Mouse (Mus musculus): ENCODE results near the gene Cox6a1. TPM values are rescaled to one million over a fixed set of nuclear protein-coding genes. Genes with fewer than 3 reads are reported as not detected.
"Not testable (repeated sequence)": the region's sequence is repeated elsewhere in the genome, so short reads cannot be mapped to it uniquely, and the experiment has no call there.

Cox6a1 gene
- polyA plus RNA-seq, 1 experiment = 2,023 TPM

DNA sequence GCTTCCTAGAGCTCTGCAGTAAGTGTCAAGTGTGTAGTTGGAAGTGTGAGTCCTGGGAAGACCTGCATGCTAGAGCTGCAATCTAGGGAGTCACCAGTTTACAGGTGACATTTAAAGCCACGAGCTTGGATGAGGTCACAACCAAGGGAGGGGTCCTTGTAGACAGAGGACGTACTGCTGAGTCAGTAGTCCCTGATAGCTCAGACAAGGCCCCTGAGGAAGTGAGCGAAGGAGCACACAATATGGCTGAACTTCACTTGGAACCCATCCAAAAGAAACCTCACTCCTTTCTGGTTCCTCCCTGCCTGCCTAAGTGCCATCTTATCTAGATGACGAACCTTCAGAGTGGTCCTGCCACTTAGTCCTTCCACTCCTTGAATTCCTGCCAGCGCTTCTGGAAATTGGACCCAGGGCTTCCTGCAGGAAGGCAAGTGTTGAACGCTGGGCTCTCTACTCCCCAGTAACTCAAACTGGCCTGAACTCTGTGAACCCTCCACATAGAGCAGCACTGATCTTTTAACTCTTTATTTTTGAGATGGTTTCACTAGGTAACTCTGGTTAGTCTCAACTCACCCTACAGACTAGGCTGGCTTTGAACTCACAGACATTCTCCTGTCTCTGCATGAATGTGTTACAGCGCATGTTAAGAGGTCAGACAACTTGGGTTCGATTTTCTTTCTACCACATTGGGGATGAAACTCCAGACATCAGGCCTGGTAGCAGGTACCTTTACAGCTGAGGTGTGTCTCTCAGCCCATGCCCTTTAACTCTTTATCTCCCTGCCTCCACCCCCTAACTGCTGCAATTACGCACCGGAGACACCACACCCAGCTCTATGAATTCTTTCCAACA is 35.7 kb downstream of the Cox6a1 start:
- TF ChIP-seq E2F4 (IDR thresholded peaks at IDR 0.05; ENCODE audit: insufficient read depth) (no peak), MYOG (IDR thresholded peaks at IDR 0.05; ENCODE audit: control insufficient read depth in 1 of 3, insufficient read depth in 1 of 3, insufficient read length in 2 of 3, low read depth in 2 of 3) (no peak), POLR2AphosphoS2 (IDR thresholded peaks at IDR 0.05; ENCODE audit: insufficient read length, low read depth) (no peak), TCF3 (IDR thresholded peaks at IDR 0.05; ENCODE audit: insufficient read length, low read depth) (no peak), CEBPB (IDR thresholded peaks at IDR 0.05; ENCODE audit: insufficient read depth, poor library complexity, severe bottlenecking) (no peak), POLR2A (IDR thresholded peaks at IDR 0.05; ENCODE audit: insufficient read length, low read depth) (no peak), TCF12 (IDR thresholded peaks at IDR 0.05; ENCODE audit: insufficient read depth, poor library complexity, severe bottlenecking) (no peak), MAX (IDR thresholded peaks at IDR 0.05; ENCODE audit: low read depth) (no peak), SRF (IDR thresholded peaks at IDR 0.05; ENCODE audit: control insufficient read depth, insufficient read length, low read depth) (no peak), REST (IDR thresholded peaks at IDR 0.05; ENCODE audit: insufficient read depth, insufficient read length) (no peak), USF1 (IDR thresholded peaks at IDR 0.05; ENCODE audit: low read depth) (no peak), MYOD1 (IDR thresholded peaks at IDR 0.05; ENCODE audit: control insufficient read depth in 1 of 3, insufficient read length in 2 of 3, low read depth in 2 of 3) (no peak)
- peaks cover 15% of the 10 kb centered on the region for H3K27me3 ChIP-seq (ENCODE audit: control insufficient read depth, insufficient read depth, insufficient read length)
- no peaks in the 10 kb centered on the region for H3K79me2 ChIP-seq (ENCODE audit: control insufficient read depth, insufficient read depth)
- H3ac ChIP-seq (ENCODE audit: control insufficient read depth, insufficient read length) = no peak overlapping the region
- H3K4me3 ChIP-seq = no peak overlapping the region
- H3K4me2 ChIP-seq (ENCODE audit: low read depth) = no peak overlapping the region
- H3K36me3 ChIP-seq (ENCODE audit: control insufficient read depth, insufficient read depth) = no peaks in the 10 kb centered on the region

DNA sequence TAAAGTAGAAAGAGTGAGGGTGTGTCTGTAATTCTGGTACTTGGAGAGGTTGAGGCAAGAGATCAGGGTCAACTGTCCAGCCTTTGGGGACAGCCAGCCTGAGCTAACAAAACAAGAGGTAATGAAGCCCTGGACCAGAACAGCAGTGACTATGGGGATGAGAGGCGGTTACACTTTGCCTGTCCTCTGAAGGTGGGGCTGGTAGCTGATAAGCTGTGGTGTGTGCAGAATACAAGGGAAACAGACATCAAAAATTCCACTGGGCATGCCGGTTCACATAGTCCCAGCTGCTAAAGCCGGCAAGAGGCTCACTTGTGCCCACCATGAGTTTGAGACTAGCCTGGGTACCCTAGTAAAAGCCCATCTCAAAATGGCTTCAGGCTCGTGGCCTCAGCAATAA is 36.4 kb downstream of the Cox6a1 start:
- Histone ChIP-seq H3K36me3 (ENCODE audit: control insufficient read depth, insufficient read depth) (no peaks in the 10 kb centered on the region), H3K4me2 (ENCODE audit: low read depth) (no peak overlapping the region), H3K4me3 (no peak overlapping the region), H3K79me2 (ENCODE audit: control insufficient read depth, insufficient read depth) (no peaks in the 10 kb centered on the region), H3K27me3 (ENCODE audit: control insufficient read depth, insufficient read depth, insufficient read length) (peaks cover 15% of the 10 kb centered on the region), H3ac (ENCODE audit: control insufficient read depth, insufficient read length) (no peak overlapping the region)
- no peak for TF ChIP-seq CEBPB (IDR thresholded peaks at IDR 0.05; ENCODE audit: insufficient read depth, poor library complexity, severe bottlenecking)
- TF ChIP-seq USF1 (IDR thresholded peaks at IDR 0.05; ENCODE audit: low read depth) = no peak
- TF ChIP-seq POLR2A (IDR thresholded peaks at IDR 0.05; ENCODE audit: insufficient read length, low read depth) = no peak
- TF ChIP-seq E2F4 (IDR thresholded peaks at IDR 0.05; ENCODE audit: insufficient read depth) = no peak
- no peak for TF ChIP-seq MYOD1 (IDR thresholded peaks at IDR 0.05; ENCODE audit: control insufficient read depth in 1 of 3, insufficient read length in 2 of 3, low read depth in 2 of 3)
- TF ChIP-seq TCF12 (IDR thresholded peaks at IDR 0.05; ENCODE audit: insufficient read depth, poor library complexity, severe bottlenecking) = no peak
- no peak for TF ChIP-seq POLR2AphosphoS2 (IDR thresholded peaks at IDR 0.05; ENCODE audit: insufficient read length, low read depth)
- no peak for TF ChIP-seq SRF (IDR thresholded peaks at IDR 0.05; ENCODE audit: control insufficient read depth, insufficient read length, low read depth)
- no peak for TF ChIP-seq TCF3 (IDR thresholded peaks at IDR 0.05; ENCODE audit: insufficient read length, low read depth)
- TF ChIP-seq REST (IDR thresholded peaks at IDR 0.05; ENCODE audit: insufficient read depth, insufficient read length) = no peak
- no peak for TF ChIP-seq MAX (IDR thresholded peaks at IDR 0.05; ENCODE audit: low read depth)
- TF ChIP-seq MYOG (IDR thresholded peaks at IDR 0.05; ENCODE audit: control insufficient read depth in 1 of 3, insufficient read depth in 1 of 3, insufficient read length in 2 of 3, low read depth in 2 of 3) = no peak

DNA sequence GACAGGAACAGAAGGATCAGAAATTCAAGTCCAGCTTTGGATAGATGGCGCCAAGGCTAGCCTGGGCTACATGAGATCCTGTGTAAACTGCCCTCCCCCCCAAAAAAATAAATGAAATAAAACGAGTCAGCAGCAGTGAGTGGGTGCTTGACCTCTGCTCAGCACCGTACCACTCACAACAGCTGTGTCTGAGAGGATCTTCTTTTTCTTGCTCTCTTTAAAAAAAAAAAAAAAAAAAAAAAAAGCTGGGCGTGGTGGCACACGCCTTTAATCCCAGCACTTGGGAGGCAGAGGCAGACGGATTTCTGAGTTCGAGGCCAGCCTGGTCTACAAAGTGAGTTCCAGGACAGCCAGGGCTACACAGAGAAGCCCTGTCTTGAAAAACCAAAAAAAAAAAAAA is 46.6 kb downstream of the Cox6a1 start:
- Histone ChIP-seq H3K4me2 (ENCODE audit: low read depth) (peak overlapping the region; percentile 91), H3K36me3 (ENCODE audit: control insufficient read depth, insufficient read depth) (peaks cover 10% of the 10 kb centered on the region), H3K79me2 (ENCODE audit: control insufficient read depth, insufficient read depth) (peaks cover 19% of the 10 kb centered on the region), H3K4me3 (peak overlapping the region; percentile 95)
- peak in 2 of 3 experiments; percentile 23 to 24 for TF ChIP-seq MYOD1 (IDR thresholded peaks at IDR 0.05; ENCODE audit: control insufficient read depth in 1 of 3, insufficient read length in 2 of 3, low read depth in 2 of 3)
- not testable (repeated sequence) for H3ac ChIP-seq (ENCODE audit: control insufficient read depth, insufficient read length); H3K27me3 ChIP-seq (ENCODE audit: control insufficient read depth, insufficient read depth, insufficient read length)

DNA sequence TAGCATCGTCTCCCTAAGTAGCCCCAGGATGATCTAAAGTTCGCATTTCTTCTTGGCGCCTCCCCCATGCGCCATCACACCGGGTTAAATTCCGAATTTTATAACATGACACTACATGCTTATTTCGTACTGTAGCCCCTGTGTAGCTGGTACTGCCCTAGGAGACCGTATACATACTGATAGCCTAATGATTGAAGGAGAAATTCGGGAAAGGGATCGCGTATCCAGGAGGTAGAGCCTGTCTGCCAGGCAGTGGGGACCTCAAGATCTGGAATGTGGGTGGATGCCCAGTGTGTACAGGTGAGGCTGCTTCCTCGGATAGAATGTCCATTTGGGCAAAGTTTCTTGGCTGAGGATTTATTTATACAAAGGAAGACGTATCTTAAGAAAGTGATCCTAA is 47.2 kb downstream of the Cox6a1 start:
- H3K4me3 ChIP-seq = peak overlapping the region; percentile 95
- TF ChIP-seq SRF (IDR thresholded peaks at IDR 0.05; ENCODE audit: control insufficient read depth, insufficient read length, low read depth) = no peak
- no peak for TF ChIP-seq TCF12 (IDR thresholded peaks at IDR 0.05; ENCODE audit: insufficient read depth, poor library complexity, severe bottlenecking)
- TF ChIP-seq POLR2AphosphoS2 (IDR thresholded peaks at IDR 0.05; ENCODE audit: insufficient read length, low read depth) = no peak
- no peak for TF ChIP-seq TCF3 (IDR thresholded peaks at IDR 0.05; ENCODE audit: insufficient read length, low read depth)
- no peak for TF ChIP-seq USF1 (IDR thresholded peaks at IDR 0.05; ENCODE audit: low read depth)
- TF ChIP-seq MYOG (IDR thresholded peaks at IDR 0.05; ENCODE audit: control insufficient read depth in 1 of 3, insufficient read depth in 1 of 3, insufficient read length in 2 of 3, low read depth in 2 of 3) = no peak
- no peak for TF ChIP-seq POLR2A (IDR thresholded peaks at IDR 0.05; ENCODE audit: insufficient read length, low read depth)
- no peak for TF ChIP-seq E2F4 (IDR thresholded peaks at IDR 0.05; ENCODE audit: insufficient read depth)
- no peak for TF ChIP-seq CEBPB (IDR thresholded peaks at IDR 0.05; ENCODE audit: insufficient read depth, poor library complexity, severe bottlenecking)
- TF ChIP-seq MAX (IDR thresholded peaks at IDR 0.05; ENCODE audit: low read depth) = no peak
- TF ChIP-seq REST (IDR thresholded peaks at IDR 0.05; ENCODE audit: insufficient read depth, insufficient read length) = no peak
- no peak for TF ChIP-seq MYOD1 (IDR thresholded peaks at IDR 0.05; ENCODE audit: control insufficient read depth in 1 of 3, insufficient read length in 2 of 3, low read depth in 2 of 3)
- peaks cover 11% of the 10 kb centered on the region for H3K36me3 ChIP-seq (ENCODE audit: control insufficient read depth, insufficient read depth)
- H3ac ChIP-seq (ENCODE audit: control insufficient read depth, insufficient read length) = no peak overlapping the region
- H3K79me2 ChIP-seq (ENCODE audit: control insufficient read depth, insufficient read depth) = peaks cover 19% of the 10 kb centered on the region
- H3K4me2 ChIP-seq (ENCODE audit: low read depth) = peak overlapping the region; percentile 91
- no peaks in the 10 kb centered on the region for H3K27me3 ChIP-seq (ENCODE audit: control insufficient read depth, insufficient read depth, insufficient read length)
